Mouse (Mus musculus): ENCODE results near the gene Rplp1. TPM values are rescaled to one million over a fixed set of nuclear protein-coding genes. Genes with fewer than 3 reads are reported as not detected.

The Rplp1 gene
- polyA plus RNA-seq (2016; fragmentation: Nextera tagmentation; extraction: Ambion mirVana): 1,152 and 1,189 TPM in 2 replicates

GRCm38 (mm10) chr9:61914203-61914916 is at the start of gene Rplp1:
Gene Rplp1 (minus strand): TSS chr9:61914542.
- Histone ChIP-seq H3K27me3 (replicated peaks; ENCODE audit: low read depth, poor library complexity, severe bottlenecking) (no peaks in the 10 kb centered on the region), H3K4me1 (peaks cover 30% of the 10 kb centered on the region), H3K27ac (replicated peaks) (peak within 1 kb of the TSS; percentile 89), H3K36me3 (replicated peaks) (peaks cover 72% of the 10 kb centered on the region), H3K9me3 (no peaks in the 10 kb centered on the region), H3K4me3 (peak within 1 kb of the TSS; percentile 75)
- under 1% methylated on average over 70 of the region's 70 CpGs for WGBS
- DNase-seq (ENCODE audit: low spot score): peak; percentile 96

GRCm38 (mm10) chr9:61963356-61963755 is 49.0 kb upstream of the Rplp1 start:
- H3K27me3 ChIP-seq (replicated peaks; ENCODE audit: low read depth, poor library complexity, severe bottlenecking): no peaks in the 10 kb centered on the region
- WGBS: 82% methylated on average over 6 of the region's 6 CpGs
- no peak overlapping the region for H3K4me3 ChIP-seq
- DNase-seq (ENCODE audit: low spot score): no peak
- H3K4me1 ChIP-seq: peaks cover 31% of the 10 kb centered on the region
- H3K9me3 ChIP-seq: no peaks in the 10 kb centered on the region
- H3K27ac ChIP-seq (replicated peaks): no peak overlapping the region
- H3K36me3 ChIP-seq (replicated peaks): no peaks in the 10 kb centered on the region

GRCm38 (mm10) chr9:61961181-61961580 is 46.8 kb upstream of the Rplp1 start:
- WGBS: 84% methylated on average over 4 of the region's 4 CpGs
- H3K27me3 ChIP-seq (replicated peaks; ENCODE audit: low read depth, poor library complexity, severe bottlenecking): no peaks in the 10 kb centered on the region
- H3K27ac ChIP-seq (replicated peaks): 0 out of 2 replicates have a peak overlapping the region, but pooled peaks have one; percentile 1
- H3K36me3 ChIP-seq (replicated peaks): no peaks in the 10 kb centered on the region
- DNase-seq (ENCODE audit: low spot score): no peak
- no peak overlapping the region for H3K4me3 ChIP-seq
- H3K9me3 ChIP-seq: no peaks in the 10 kb centered on the region
- peaks cover 31% of the 10 kb centered on the region for H3K4me1 ChIP-seq

GRCm38 (mm10) chr9:61960753-61961152 is 46.4 kb upstream of the Rplp1 start:
- 0 out of 2 replicates have a peak overlapping the region, but pooled peaks have one; percentile 1 for H3K27ac ChIP-seq (replicated peaks)

GRCm38 (mm10) chr9:61959921-61960569 is 45.7 kb upstream of the Rplp1 start:
- Histone ChIP-seq H3K27ac (replicated peaks) (no peak overlapping the region), H3K36me3 (replicated peaks) (no peaks in the 10 kb centered on the region), H3K4me3 (no peak overlapping the region), H3K9me3 (no peaks in the 10 kb centered on the region), H3K4me1 (peaks cover 22% of the 10 kb centered on the region), H3K27me3 (replicated peaks; ENCODE audit: low read depth, poor library complexity, severe bottlenecking) (no peaks in the 10 kb centered on the region)
- WGBS: 92% methylated on average over 1 of the region's 1 CpGs
- no peak for DNase-seq (ENCODE audit: low spot score)

More at GRCm38 (mm10) chr9:61960753-61961152, 46.4 kb upstream of the Rplp1 start:
- 65% methylated on average over 5 of the region's 5 CpGs for WGBS
- H3K27me3 ChIP-seq (replicated peaks; ENCODE audit: low read depth, poor library complexity, severe bottlenecking): no peaks in the 10 kb centered on the region
- no peaks in the 10 kb centered on the region for H3K9me3 ChIP-seq
- H3K4me3 ChIP-seq: no peak overlapping the region
- H3K36me3 ChIP-seq (replicated peaks): no peaks in the 10 kb centered on the region
- H3K4me1 ChIP-seq: peaks cover 28% of the 10 kb centered on the region
- DNase-seq (ENCODE audit: low spot score): no peak

GRCm38 (mm10) chr9:61954707-61955106 is 40.4 kb upstream of the Rplp1 start:
- no peak for DNase-seq (ENCODE audit: low spot score)
- Histone ChIP-seq H3K36me3 (replicated peaks) (0 out of 2 replicates have a peak, but pooled peaks cover 2% of the 10 kb centered on the region), H3K4me3 (no peak overlapping the region), H3K27ac (replicated peaks) (no peak overlapping the region), H3K27me3 (replicated peaks; ENCODE audit: low read depth, poor library complexity, severe bottlenecking) (no peaks in the 10 kb centered on the region), H3K4me1 (peaks cover 9% of the 10 kb centered on the region), H3K9me3 (no peaks in the 10 kb centered on the region)

- Histone ChIP-seq H3K27ac (replicated peaks) (no peak overlapping the region), H3K36me3 (replicated peaks) (0 out of 2 replicates have a peak, but pooled peaks cover 5% of the 10 kb centered on the region), H3K4me3 (no peak overlapping the region), H3K27me3 (replicated peaks; ENCODE audit: low read depth, poor library complexity, severe bottlenecking) (no peaks in the 10 kb centered on the region), H3K4me1 (peaks cover 25% of the 10 kb centered on the region), H3K9me3 (no peaks in the 10 kb centered on the region)
- no peak for DNase-seq (ENCODE audit: low spot score)
- WGBS: 35% methylated on average over 7 of the region's 7 CpGs
Observed at GRCm38 (mm10) chr9:61952241-61952640, 37.9 kb upstream of the Rplp1 start.

GRCm38 (mm10) chr9:61947402-61948346 is 33.3 kb upstream of the Rplp1 start:
- 7% methylated on average over 24 of the region's 24 CpGs for WGBS
- Histone ChIP-seq H3K9me3 (no peaks in the 10 kb centered on the region), H3K4me1 (peaks cover 44% of the 10 kb centered on the region), H3K27ac (replicated peaks) (peak overlapping the region; percentile 95), H3K36me3 (replicated peaks) (peaks cover 25% of the 10 kb centered on the region), H3K4me3 (peak overlapping the region; percentile 77), H3K27me3 (replicated peaks; ENCODE audit: low read depth, poor library complexity, severe bottlenecking) (no peaks in the 10 kb centered on the region)
- peak; percentile 87 for DNase-seq (ENCODE audit: low spot score)

- H3K27ac ChIP-seq (replicated peaks): peak within 1 kb of the TSS; percentile 95
- DNase-seq (ENCODE audit: low spot score): peak; percentile 100
- peak within 1 kb of the TSS; percentile 77 for H3K4me3 ChIP-seq
- H3K4me1 ChIP-seq: peaks cover 37% of the 10 kb centered on the region
- no peaks in the 10 kb centered on the region for H3K9me3 ChIP-seq
- peaks cover 33% of the 10 kb centered on the region for H3K36me3 ChIP-seq (replicated peaks)
- WGBS: under 1% methylated on average over 44 of the region's 44 CpGs
- no peaks in the 10 kb centered on the region for H3K27me3 ChIP-seq (replicated peaks; ENCODE audit: low read depth, poor library complexity, severe bottlenecking)
Observed at GRCm38 (mm10) chr9:61946623-61947401, 32.5 kb upstream of the Rplp1 start, which contains the start of gene Kif23. Gene Kif23 (minus strand): TSS chr9:61946774.

- Histone ChIP-seq H3K4me1 (peaks cover 35% of the 10 kb centered on the region), H3K27me3 (replicated peaks; ENCODE audit: low read depth, poor library complexity, severe bottlenecking) (no peaks in the 10 kb centered on the region), H3K36me3 (replicated peaks) (peaks cover 40% of the 10 kb centered on the region), H3K27ac (replicated peaks) (peak overlapping the region; percentile 95), H3K9me3 (no peaks in the 10 kb centered on the region), H3K4me3 (peak overlapping the region; percentile 77)
- no peak for DNase-seq (ENCODE audit: low spot score)
- WGBS: under 1% methylated on average over 38 of the region's 38 CpGs
Observed at GRCm38 (mm10) chr9:61945973-61946611, 31.8 kb upstream of the Rplp1 start.

- peaks cover 86% of the 10 kb centered on the region for H3K36me3 ChIP-seq (replicated peaks)
- H3K4me3 ChIP-seq: no peak overlapping the region
- DNase-seq (ENCODE audit: low spot score): no peak
- no peaks in the 10 kb centered on the region for H3K27me3 ChIP-seq (replicated peaks; ENCODE audit: low read depth, poor library complexity, severe bottlenecking)
- peaks cover 13% of the 10 kb centered on the region for H3K4me1 ChIP-seq
- no peaks in the 10 kb centered on the region for H3K9me3 ChIP-seq
- 92% methylated on average over 3 of the region's 3 CpGs for WGBS
- H3K27ac ChIP-seq (replicated peaks): no peak overlapping the region
Observed at GRCm38 (mm10) chr9:61941054-61941453, 26.7 kb upstream of the Rplp1 start.

Measured in embryonic facial prominence, embryonic 10.5 days (tissue).